Mouse (Mus musculus): ENCODE measurements around the gene Smcp. TPM values are rescaled to one million over a fixed set of nuclear protein-coding genes. Genes with fewer than 3 reads are reported as not detected.

Smcp gene
- total and polyA plus RNA-seq, 2 experiments from 2014 or later: not detected

DNA sequence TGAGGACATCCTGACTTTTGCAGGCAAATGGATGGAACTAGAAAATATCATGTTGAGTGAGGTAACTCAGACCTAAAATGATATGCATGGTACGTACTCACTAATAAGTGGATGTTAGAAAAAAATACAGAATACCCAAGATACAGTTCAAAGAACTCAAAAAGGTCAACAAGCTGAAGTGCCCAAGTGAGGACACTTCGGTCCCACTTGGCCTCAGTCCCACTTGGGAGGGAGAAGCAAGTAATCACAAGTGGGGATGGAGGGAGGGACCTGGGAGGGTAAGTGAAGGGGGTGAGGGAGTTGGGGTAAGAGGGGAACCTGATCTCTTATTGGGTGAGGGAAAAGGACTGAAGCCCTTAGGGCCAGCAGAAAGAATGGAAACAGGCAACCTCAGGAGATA is 20.0 kb downstream of the Smcp start:
- Histone ChIP-seq H3K9ac (replicated peaks; ENCODE audit: low read length, poor library complexity, severe bottlenecking) (no peak overlapping the region), H3K4me1 (ENCODE audit: insufficient read depth, low read length) (no peaks in the 10 kb centered on the region), H3K9me3 (ENCODE audit: low read length) (no peaks in the 10 kb centered on the region), H3K36me3 (ENCODE audit: insufficient read depth, low read length) (no peaks in the 10 kb centered on the region), H3K4me2 (ENCODE audit: low read depth, low read length, poor library complexity, severe bottlenecking) (no peak overlapping the region), H3K27me3 (ENCODE audit: insufficient read depth, low read length) (no peaks in the 10 kb centered on the region), H3K4me3 (ENCODE audit: low read depth, low read length) (no peak overlapping the region), H3K27ac (ENCODE audit: low read depth, low read length) (no peak overlapping the region)
- WGBS: 93% methylated on average over 2 of the region's 2 CpGs
- no peak for TF ChIP-seq CTCF (IDR thresholded peaks at IDR 0.05)
- DNase-seq (ENCODE audit: low spot score) (no peak), ATAC-seq (ENCODE audit: low FRiP score) (no peak)

DNA sequence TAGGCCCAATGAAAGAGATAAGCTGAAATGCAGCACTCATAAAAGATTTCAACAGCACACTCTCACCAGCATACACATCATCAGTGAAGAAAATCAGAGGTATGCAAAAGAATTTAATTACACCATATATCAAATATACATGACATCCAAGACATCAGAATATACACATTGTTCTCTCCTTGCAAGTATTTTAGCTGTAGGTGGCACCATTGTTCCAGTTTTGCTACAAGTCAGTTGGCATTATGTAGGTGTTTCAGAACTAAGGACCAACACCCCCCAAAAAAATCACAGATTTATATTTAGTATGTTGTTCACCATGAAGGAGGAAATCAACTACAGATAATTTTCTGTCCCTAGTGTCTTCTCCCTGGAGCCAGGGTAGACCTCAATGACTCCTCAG is 23.4 kb downstream of the Smcp start:
- Histone ChIP-seq H3K27ac (ENCODE audit: low read depth, low read length) (no peak overlapping the region), H3K4me1 (ENCODE audit: insufficient read depth, low read length) (no peaks in the 10 kb centered on the region), H3K27me3 (ENCODE audit: insufficient read depth, low read length) (no peaks in the 10 kb centered on the region), H3K36me3 (ENCODE audit: insufficient read depth, low read length) (no peaks in the 10 kb centered on the region), H3K4me3 (ENCODE audit: low read depth, low read length) (no peak overlapping the region), H3K9ac (replicated peaks; ENCODE audit: low read length, poor library complexity, severe bottlenecking) (no peak overlapping the region), H3K4me2 (ENCODE audit: low read depth, low read length, poor library complexity, severe bottlenecking) (no peak overlapping the region), H3K9me3 (ENCODE audit: low read length) (no peaks in the 10 kb centered on the region)
- DNase-seq (ENCODE audit: low spot score) (peak; percentile 27), ATAC-seq (ENCODE audit: low FRiP score) (no peak)
- TF ChIP-seq CTCF (IDR thresholded peaks at IDR 0.05): peak; percentile 48

DNA sequence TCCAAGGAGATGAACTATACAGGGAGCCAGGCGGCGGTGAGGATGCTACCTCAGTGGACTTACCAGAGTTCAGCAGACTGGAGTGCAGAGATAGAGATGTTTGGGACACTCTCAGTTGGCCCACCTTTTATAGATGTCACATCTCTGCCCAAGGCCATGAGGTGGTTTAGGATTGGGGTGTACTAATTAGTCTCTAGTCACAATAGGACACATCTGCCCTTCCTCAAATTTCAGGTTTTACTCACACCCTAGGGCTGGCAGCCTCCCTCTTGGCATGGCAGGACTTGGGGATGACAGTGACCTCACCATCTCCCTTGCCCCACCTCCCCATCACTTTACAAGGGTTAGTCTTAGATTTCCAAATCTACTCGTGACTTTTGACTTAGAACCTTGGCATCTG is 54.4 kb downstream of the Smcp start, which contains the start of gene 2310046K23Rik:
Gene 2310046K23Rik, minus strand, starts transcription at position 101 of the 400 bp plus-strand sequence.
- 94% methylated on average over 3 of the region's 3 CpGs for WGBS
- no peak within 1 kb of the TSS for H3K4me3 ChIP-seq (ENCODE audit: low read depth, low read length)
- no peaks in the 10 kb centered on the region for H3K36me3 ChIP-seq (ENCODE audit: insufficient read depth, low read length)

More for the DNA sequence above, 54.4 kb downstream of the Smcp start, which contains the start of gene 2310046K23Rik:
- H3K9me3 ChIP-seq (ENCODE audit: low read length): no peaks in the 10 kb centered on the region
- no peak for TF ChIP-seq CTCF (IDR thresholded peaks at IDR 0.05)
- ATAC-seq (ENCODE audit: low FRiP score) (no peak), DNase-seq (ENCODE audit: low spot score) (no peak)
- H3K4me1 ChIP-seq (ENCODE audit: insufficient read depth, low read length): no peaks in the 10 kb centered on the region
- H3K4me2 ChIP-seq (ENCODE audit: low read depth, low read length, poor library complexity, severe bottlenecking): no peak within 1 kb of the TSS
- no peak within 1 kb of the TSS for H3K27ac ChIP-seq (ENCODE audit: low read depth, low read length)
- no peaks in the 10 kb centered on the region for H3K27me3 ChIP-seq (ENCODE audit: insufficient read depth, low read length)
- no peak within 1 kb of the TSS for H3K9ac ChIP-seq (replicated peaks; ENCODE audit: low read length, poor library complexity, severe bottlenecking)

Other genes starting within 250 kb of the Smcp start
- not detected in 2 replicates for gene Sprr2d, start 249.9 kb downstream of the Smcp start, total RNA-seq (2014; rRNA removed)
- gene Sprr2d, start 249.9 kb downstream of the Smcp start, polyA plus RNA-seq (2015; fragmentation: Nextera tagmentation; extraction: Ambion mirVana): not detected in 2 replicates
- gene Sprr2e, start 236.9 kb downstream of the Smcp start, total RNA-seq (2014; rRNA removed): not detected in 2 replicates
- gene Sprr2e, start 236.9 kb downstream of the Smcp start, polyA plus RNA-seq (2015; fragmentation: Nextera tagmentation; extraction: Ambion mirVana): not detected in 2 replicates
- not detected in 2 replicates for gene Sprr2f, start 223.8 kb downstream of the Smcp start, total RNA-seq (2014; rRNA removed)
- not detected in 2 replicates for gene Sprr2f, start 223.8 kb downstream of the Smcp start, polyA plus RNA-seq (2015; fragmentation: Nextera tagmentation; extraction: Ambion mirVana)
- gene Sprr2h, start 203.3 kb downstream of the Smcp start, total RNA-seq (2014; rRNA removed): not detected in 2 replicates
- not detected in 2 replicates for gene Sprr2h, start 203.3 kb downstream of the Smcp start, polyA plus RNA-seq (2015; fragmentation: Nextera tagmentation; extraction: Ambion mirVana)
- gene Sprr2i, start 181.0 kb downstream of the Smcp start, total RNA-seq (2014; rRNA removed): not detected in 2 replicates
- not detected in 2 replicates for gene Sprr2i, start 181.0 kb downstream of the Smcp start, polyA plus RNA-seq (2015; fragmentation: Nextera tagmentation; extraction: Ambion mirVana)
- not detected in 2 replicates for gene Sprr2j-ps, start 170.9 kb downstream of the Smcp start, total RNA-seq (2014; rRNA removed)
- not detected in 2 replicates for gene Sprr2j-ps, start 170.9 kb downstream of the Smcp start, polyA plus RNA-seq (2015; fragmentation: Nextera tagmentation; extraction: Ambion mirVana)
- 5.0 and 7.8 TPM in 2 replicates for gene Gm9774, start 159.6 kb downstream of the Smcp start, total RNA-seq (2014; rRNA removed)
- gene Gm9774, start 159.6 kb downstream of the Smcp start, polyA plus RNA-seq (2015; fragmentation: Nextera tagmentation; extraction: Ambion mirVana): 9.5 and 11.4 TPM in 2 replicates
- not detected in 2 replicates for gene Sprr2k, start 156.4 kb downstream of the Smcp start, total RNA-seq (2014; rRNA removed)
- gene Sprr2k, start 156.4 kb downstream of the Smcp start, polyA plus RNA-seq (2015; fragmentation: Nextera tagmentation; extraction: Ambion mirVana): not detected in 2 replicates
- gene Sprr1b, start 150.2 kb downstream of the Smcp start, total RNA-seq (2014; rRNA removed): not detected in 2 replicates
- not detected in 2 replicates for gene Sprr1b, start 150.2 kb downstream of the Smcp start, polyA plus RNA-seq (2015; fragmentation: Nextera tagmentation; extraction: Ambion mirVana)
- not detected in 2 replicates for gene Sprr3, start 130.3 kb downstream of the Smcp start, total RNA-seq (2014; rRNA removed)
- not detected in 2 replicates for gene Sprr3, start 130.3 kb downstream of the Smcp start, polyA plus RNA-seq (2015; fragmentation: Nextera tagmentation; extraction: Ambion mirVana)
- not detected in 2 replicates for gene Sprr1a, start 103.1 kb downstream of the Smcp start, total RNA-seq (2014; rRNA removed)
- not detected in 2 replicates for gene Sprr1a, start 103.1 kb downstream of the Smcp start, polyA plus RNA-seq (2015; fragmentation: Nextera tagmentation; extraction: Ambion mirVana)
- not detected in 2 replicates for gene Sprr4, start 88.5 kb downstream of the Smcp start, total RNA-seq (2014; rRNA removed)
- gene Sprr4, start 88.5 kb downstream of the Smcp start, polyA plus RNA-seq (2015; fragmentation: Nextera tagmentation; extraction: Ambion mirVana): not detected in 2 replicates
- gene 2310046K23Rik, start 54.5 kb downstream of the Smcp start, total RNA-seq (2014; rRNA removed): not detected in 2 replicates
- gene 2310046K23Rik, start 54.5 kb downstream of the Smcp start, polyA plus RNA-seq (2015; fragmentation: Nextera tagmentation; extraction: Ambion mirVana): not detected in 2 replicates
- 0.82 TPM in 1 of 2 replicates, not detected in the other for gene Ivl, start 15.3 kb downstream of the Smcp start, total RNA-seq (2014; rRNA removed)
- gene Ivl, start 15.3 kb downstream of the Smcp start, polyA plus RNA-seq (2015; fragmentation: Nextera tagmentation; extraction: Ambion mirVana): not detected in 2 replicates
- gene 2210017I01Rik, start 18.5 kb upstream of the Smcp start, total RNA-seq (2014; rRNA removed): not detected in 2 replicates
- not detected in 2 replicates for gene 2210017I01Rik, start 18.5 kb upstream of the Smcp start, polyA plus RNA-seq (2015; fragmentation: Nextera tagmentation; extraction: Ambion mirVana)
- gene Lce6a, start 32.7 kb upstream of the Smcp start, total RNA-seq (2014; rRNA removed): not detected in 2 replicates
- gene Lce6a, start 32.7 kb upstream of the Smcp start, polyA plus RNA-seq (2015; fragmentation: Nextera tagmentation; extraction: Ambion mirVana): not detected in 2 replicates
- 0.99 TPM in 1 of 2 replicates, not detected in the other for gene Lce1a1, start 59.3 kb upstream of the Smcp start, total RNA-seq (2014; rRNA removed)
- gene Lce1a1, start 59.3 kb upstream of the Smcp start, polyA plus RNA-seq (2015; fragmentation: Nextera tagmentation; extraction: Ambion mirVana): not detected in 2 replicates
- gene Lce1b, start 67.9 kb upstream of the Smcp start, total RNA-seq (2014; rRNA removed): 2.7 TPM in 1 of 2 replicates, not detected in the other
- not detected in 2 replicates for gene Lce1b, start 67.9 kb upstream of the Smcp start, polyA plus RNA-seq (2015; fragmentation: Nextera tagmentation; extraction: Ambion mirVana)
- not detected in 2 replicates for gene Lce1a2, start 81.3 kb upstream of the Smcp start, total RNA-seq (2014; rRNA removed)
- not detected in 2 replicates for gene Lce1a2, start 81.3 kb upstream of the Smcp start, polyA plus RNA-seq (2015; fragmentation: Nextera tagmentation; extraction: Ambion mirVana)
- 4.8 TPM in 1 of 2 replicates, not detected in the other for gene Lce1c, start 90.2 kb upstream of the Smcp start, total RNA-seq (2014; rRNA removed)
- not detected in 2 replicates for gene Lce1c, start 90.2 kb upstream of the Smcp start, polyA plus RNA-seq (2015; fragmentation: Nextera tagmentation; extraction: Ambion mirVana)
- 1.4 TPM in 1 of 2 replicates, not detected in the other for gene Lce1d, start 98.2 kb upstream of the Smcp start, total RNA-seq (2014; rRNA removed)
- not detected in 2 replicates for gene Lce1d, start 98.2 kb upstream of the Smcp start, polyA plus RNA-seq (2015; fragmentation: Nextera tagmentation; extraction: Ambion mirVana)
- gene Lce1e, start 120.1 kb upstream of the Smcp start, total RNA-seq (2014; rRNA removed): not detected in 2 replicates
- gene Lce1e, start 120.1 kb upstream of the Smcp start, polyA plus RNA-seq (2015; fragmentation: Nextera tagmentation; extraction: Ambion mirVana): not detected in 2 replicates
- not detected in 2 replicates for gene Lce1f, start 131.4 kb upstream of the Smcp start, total RNA-seq (2014; rRNA removed)
- gene Lce1f, start 131.4 kb upstream of the Smcp start, polyA plus RNA-seq (2015; fragmentation: Nextera tagmentation; extraction: Ambion mirVana): not detected in 2 replicates
- gene Gm38119, start 150.1 kb upstream of the Smcp start, total RNA-seq (2014; rRNA removed): not detected in 2 replicates
- gene Gm38119, start 150.1 kb upstream of the Smcp start, polyA plus RNA-seq (2015; fragmentation: Nextera tagmentation; extraction: Ambion mirVana): not detected in 2 replicates
- gene Lce1g, start 163.3 kb upstream of the Smcp start, total RNA-seq (2014; rRNA removed): 1.9 TPM in 1 of 2 replicates, not detected in the other
- not detected in 2 replicates for gene Lce1g, start 163.3 kb upstream of the Smcp start, polyA plus RNA-seq (2015; fragmentation: Nextera tagmentation; extraction: Ambion mirVana)
- not detected in 2 replicates for gene Lce1h, start 176.1 kb upstream of the Smcp start, total RNA-seq (2014; rRNA removed)
- gene Lce1h, start 176.1 kb upstream of the Smcp start, polyA plus RNA-seq (2015; fragmentation: Nextera tagmentation; extraction: Ambion mirVana): not detected in 2 replicates
- 0.66 TPM in 1 of 2 replicates, not detected in the other for gene Lce1i, start 189.9 kb upstream of the Smcp start, total RNA-seq (2014; rRNA removed)
- gene Lce1i, start 189.9 kb upstream of the Smcp start, polyA plus RNA-seq (2015; fragmentation: Nextera tagmentation; extraction: Ambion mirVana): not detected in 2 replicates
- not detected in 2 replicates for gene Lce1j, start 201.5 kb upstream of the Smcp start, total RNA-seq (2014; rRNA removed)
- not detected in 2 replicates for gene Lce1j, start 201.5 kb upstream of the Smcp start, polyA plus RNA-seq (2015; fragmentation: Nextera tagmentation; extraction: Ambion mirVana)
- not detected in 2 replicates for gene Lce1k, start 218.9 kb upstream of the Smcp start, total RNA-seq (2014; rRNA removed)
- not detected in 2 replicates for gene Lce1k, start 218.9 kb upstream of the Smcp start, polyA plus RNA-seq (2015; fragmentation: Nextera tagmentation; extraction: Ambion mirVana)
- gene Kprp, start 238.2 kb upstream of the Smcp start, total RNA-seq (2014; rRNA removed): 0.82 TPM in 1 of 2 replicates, not detected in the other
- gene Kprp, start 238.2 kb upstream of the Smcp start, polyA plus RNA-seq (2015; fragmentation: Nextera tagmentation; extraction: Ambion mirVana): not detected in 2 replicates

Measured in midbrain, postnatal 0 days (tissue).